Mouse (Mus musculus) forelimb bud, embryonic 11.5 days (tissue): ENCODE data around the gene Cdsn.

Experiments used
- DNase-seq: peaks from one replicate; pipeline ENCODE4 v3.0.0-alpha.2; 2012; ENCODE audit warnings: low read depth, low spot score

The Cdsn gene

GRCm38 (mm10) chr17:35534343-35534742, 17.6 kb upstream of the Cdsn start:
- DNase-seq, result peak; percentile 76

- DNase-seq, result no peak
These were observed 14.5 kb upstream of the Cdsn start for GRCm38 (mm10) chr17:35537421-35537820.

- DNase-seq, result no peak
These were observed 13.5 kb upstream of the Cdsn start for GRCm38 (mm10) chr17:35538476-35538875.

- no peak for DNase-seq
These were observed 12.4 kb upstream of the Cdsn start for GRCm38 (mm10) chr17:35539540-35539939.

GRCm38 (mm10) chr17:35542761-35543411, 9.0 kb upstream of the Cdsn start:
- no peak for DNase-seq

- DNase-seq, result no peak
These were observed 8.5 kb upstream of the Cdsn start for GRCm38 (mm10) chr17:35543412-35543861.

GRCm38 (mm10) chr17:35544001-35544400, 7.9 kb upstream of the Cdsn start:
- no peak for DNase-seq

GRCm38 (mm10) chr17:35544680-35545079, 7.2 kb upstream of the Cdsn start:
- DNase-seq, result peak; percentile 50

GRCm38 (mm10) chr17:35547465-35547864, 4.5 kb upstream of the Cdsn start:
- DNase-seq, result no peak

- no peak for DNase-seq
These were observed 3.3 kb upstream of the Cdsn start for GRCm38 (mm10) chr17:35548636-35549035.

- no peak for DNase-seq
These were observed 2.3 kb upstream of the Cdsn start for GRCm38 (mm10) chr17:35549437-35550142.

- no peak for DNase-seq
These were observed 1.8 kb upstream of the Cdsn start for GRCm38 (mm10) chr17:35550143-35550494.

- DNase-seq, result no peak
These were observed 1.1 kb upstream of the Cdsn start for GRCm38 (mm10) chr17:35550871-35551270.

GRCm38 (mm10) chr17:35554321-35554720, 2.4 kb downstream of the Cdsn start:
- no peak for DNase-seq

GRCm38 (mm10) chr17:35554761-35555397, 3.0 kb downstream of the Cdsn start:
- no peak for DNase-seq

- DNase-seq, result no peak
These were observed 4.3 kb downstream of the Cdsn start for GRCm38 (mm10) chr17:35556186-35556765.

- peak; percentile 30 for DNase-seq
These were observed 4.9 kb downstream of the Cdsn start for GRCm38 (mm10) chr17:35556812-35557211.

- DNase-seq, result no peak
These were observed 5.4 kb downstream of the Cdsn start for GRCm38 (mm10) chr17:35557351-35557750.

GRCm38 (mm10) chr17:35558216-35558615, 6.3 kb downstream of the Cdsn start:
- no peak for DNase-seq

GRCm38 (mm10) chr17:35567150-35567549, 15.2 kb downstream of the Cdsn start, which contains the start of gene 2300002M23Rik:
Gene 2300002M23Rik, plus strand, starts transcription at chr17:35567450.
- no peak for DNase-seq

GRCm38 (mm10) chr17:35567767-35568166, 15.8 kb downstream of the Cdsn start:
- no peak for DNase-seq
